Comparison of ENCODE assay signal across 20 mouse cellular contexts in the genomic region with DNA sequence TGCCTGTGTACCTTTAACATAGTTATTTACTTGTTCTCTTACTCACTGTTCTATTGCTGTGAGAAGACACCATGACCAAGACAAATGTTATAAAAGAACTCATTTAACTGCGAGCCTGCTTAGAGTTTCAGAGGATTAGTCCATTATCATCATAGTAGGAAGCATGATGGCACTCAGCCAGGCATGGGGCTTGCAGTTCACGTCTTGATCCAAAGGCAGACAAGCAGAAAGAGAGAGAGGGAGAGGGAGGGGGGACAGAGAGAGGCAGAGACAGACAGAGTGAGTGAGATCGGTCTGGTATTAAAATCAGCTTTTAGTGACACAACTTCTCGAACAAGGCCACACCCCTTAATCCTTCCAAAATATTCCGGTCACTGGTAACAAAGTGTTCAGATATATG.
DNase-seq lines count a peak whose midpoint lies in the region; ATAC-seq and TF ChIP-seq lines count a peak whose summit lies in the region.
"Had no signal": no experiment of that assay in that cellular context is flagged by ENCODE, and none has a peak within 500 bp of the region (broad histone marks: within the 10 kb centered on the region; RNA-seq: fewer than 3 reads in every experiment).

No protein-coding gene starts in this region.

- no peaks in the 10 kb centered on the region for H3K9me3 ChIP-seq in hindbrain, postnatal 0 days (ENCODE audit: low read length)
- H3K9me3 ChIP-seq in hindbrain, embryonic 16.5 days (ENCODE audit: control insufficient read depth, low read length): no peaks in the 10 kb centered on the region
- H3K9me3 ChIP-seq in midbrain, embryonic 14.5 days (ENCODE audit: control insufficient read depth, low read length): no peaks in the 10 kb centered on the region
- H3K9me3 ChIP-seq in midbrain, embryonic 16.5 days (replicated peaks; ENCODE audit: control insufficient read depth, low read length, poor library complexity, severe bottlenecking): no peaks in the 10 kb centered on the region
- no peaks in the 10 kb centered on the region for H3K9me3 ChIP-seq in neural tube, embryonic 15.5 days (replicated peaks)
- H3K9me3 ChIP-seq: embryonic facial prominence, embryonic 12.5 days; G1E; heart, embryonic 15.5 days; hindbrain, embryonic 15.5 days had no signal

- no peak overlapping the region for H3K9ac ChIP-seq in hindbrain, postnatal 0 days (replicated peaks; ENCODE audit: low read length)
- H3K9ac ChIP-seq in hindbrain, embryonic 16.5 days (ENCODE audit: low read depth, low read length): no peak overlapping the region
- H3K9ac ChIP-seq in midbrain, embryonic 14.5 days (replicated peaks; ENCODE audit: low read length): no peak overlapping the region
- H3K9ac ChIP-seq in midbrain, embryonic 16.5 days (ENCODE audit: low read depth, low read length): no peak overlapping the region
- H3K9ac ChIP-seq in neural tube, embryonic 15.5 days (replicated peaks): no peak overlapping the region
- H3K9ac ChIP-seq: embryonic facial prominence, embryonic 12.5 days; forebrain, postnatal 0 days; heart, embryonic 15.5 days; hindbrain, embryonic 15.5 days had no signal

- no peaks in the 10 kb centered on the region for H3K4me1 ChIP-seq in hindbrain, postnatal 0 days (ENCODE audit: insufficient read depth, low read length)
- H3K4me1 ChIP-seq in hindbrain, embryonic 16.5 days (ENCODE audit: control insufficient read depth, insufficient read depth, low read depth, low read length): no peaks in the 10 kb centered on the region
- no peaks in the 10 kb centered on the region for H3K4me1 ChIP-seq in midbrain, embryonic 14.5 days (ENCODE audit: control insufficient read depth, insufficient read depth, low read length)
- H3K4me1 ChIP-seq in midbrain, embryonic 16.5 days (ENCODE audit: control insufficient read depth, insufficient read depth, low read length): no peaks in the 10 kb centered on the region
- H3K4me1 ChIP-seq in neural tube, embryonic 15.5 days: no peaks in the 10 kb centered on the region
- H3K4me1 ChIP-seq: embryonic facial prominence, embryonic 12.5 days; heart, embryonic 15.5 days; hindbrain, embryonic 15.5 days had no signal

- H3K27me3 ChIP-seq in hindbrain, postnatal 0 days (ENCODE audit: insufficient read depth, low read length): no peaks in the 10 kb centered on the region
- H3K27me3 ChIP-seq in hindbrain, embryonic 16.5 days (replicated peaks; ENCODE audit: control insufficient read depth, insufficient read depth, low read length): no peaks in the 10 kb centered on the region
- no peaks in the 10 kb centered on the region for H3K27me3 ChIP-seq in midbrain, embryonic 14.5 days (ENCODE audit: control insufficient read depth, insufficient read depth, low read length)
- no peaks in the 10 kb centered on the region for H3K27me3 ChIP-seq in midbrain, embryonic 16.5 days (ENCODE audit: control insufficient read depth, insufficient read depth, low read depth, low read length)
- H3K27me3 ChIP-seq in neural tube, embryonic 15.5 days (replicated peaks): no peaks in the 10 kb centered on the region
- H3K27me3 ChIP-seq: embryonic facial prominence, embryonic 12.5 days; heart, embryonic 15.5 days; hindbrain, embryonic 15.5 days had no signal

- 56% methylated on average over 5 of the region's 5 CpGs for WGBS in hindbrain, postnatal 0 days
- 57% methylated on average over 5 of the region's 5 CpGs for WGBS in hindbrain, embryonic 16.5 days
- WGBS in midbrain, embryonic 14.5 days: 44% methylated on average over 5 of the region's 5 CpGs
- WGBS in midbrain, embryonic 16.5 days: 42% methylated on average over 5 of the region's 5 CpGs
- WGBS in neural tube, embryonic 15.5 days: 72% methylated on average over 5 of the region's 5 CpGs

- no peak for TF ChIP-seq CTCF in hindbrain, postnatal 0 days (IDR thresholded peaks at IDR 0.05; ENCODE audit: low read depth)

- no peak for ATAC-seq in hindbrain, postnatal 0 days
- no peak for ATAC-seq in hindbrain, embryonic 16.5 days
- no peak; the same call in 1 of the 2 replicates for ATAC-seq in midbrain, embryonic 14.5 days (ENCODE audit: low FRiP score, low TSS enrichment)
- no peak for ATAC-seq in midbrain, embryonic 16.5 days
- no peak for ATAC-seq in neural tube, embryonic 15.5 days (ENCODE audit: low FRiP score)
- ATAC-seq: CD4-positive, CD25-positive, alpha-beta regulatory T cell, adult 4 months; forebrain, postnatal 0 days had no signal

- peak; percentile 71 to 77 for DNase-seq in cerebellum, postnatal 10 days
- no peak for DNase-seq in cerebellum, adult 11-12 months
- DNase-seq in hindbrain, postnatal 0 days (ENCODE audit: low spot score): peak; percentile 43
- DNase-seq in midbrain, embryonic 14.5 days: peak; percentile 55
- DNase-seq: adrenal gland, postnatal 10 days; B cell, adult 2 months; cerebellum, adult 2 months; forebrain, postnatal 0 days; gastrocnemius, postnatal 14 days; heart, adult 2 months; heart, postnatal 14 days had no signal

- no peak overlapping the region for H3K4me2 ChIP-seq in hindbrain, postnatal 0 days (ENCODE audit: low read depth, low read length)
- H3K4me2 ChIP-seq in hindbrain, embryonic 16.5 days (ENCODE audit: low read length): no peak overlapping the region
- no peak overlapping the region for H3K4me2 ChIP-seq in midbrain, embryonic 14.5 days (ENCODE audit: low read length)
- H3K4me2 ChIP-seq in midbrain, embryonic 16.5 days (ENCODE audit: low read length): no peak overlapping the region
- H3K4me2 ChIP-seq in neural tube, embryonic 15.5 days: no peak overlapping the region
- H3K4me2 ChIP-seq: embryonic facial prominence, embryonic 12.5 days; heart, embryonic 11.5 days; heart, embryonic 15.5 days; hindbrain, embryonic 15.5 days had no signal

- H3K36me3 ChIP-seq in hindbrain, postnatal 0 days (ENCODE audit: insufficient read depth, low read length): no peaks in the 10 kb centered on the region
- H3K36me3 ChIP-seq in hindbrain, embryonic 16.5 days (ENCODE audit: control insufficient read depth, insufficient read depth, low read length): no peaks in the 10 kb centered on the region
- no peaks in the 10 kb centered on the region for H3K36me3 ChIP-seq in midbrain, embryonic 14.5 days (ENCODE audit: control insufficient read depth, insufficient read depth, low read length)
- no peaks in the 10 kb centered on the region for H3K36me3 ChIP-seq in midbrain, embryonic 16.5 days (ENCODE audit: control insufficient read depth, insufficient read depth, low read length)
- no peaks in the 10 kb centered on the region for H3K36me3 ChIP-seq in neural tube, embryonic 15.5 days
- H3K36me3 ChIP-seq: embryonic facial prominence, embryonic 12.5 days; G1E; heart, embryonic 15.5 days; hindbrain, embryonic 15.5 days had no signal

- H3K27ac ChIP-seq in hindbrain, postnatal 0 days: no peak overlapping the region
- no peak overlapping the region for H3K27ac ChIP-seq in hindbrain, embryonic 16.5 days (ENCODE audit: low read depth, low read length)
- no peak overlapping the region for H3K27ac ChIP-seq in midbrain, embryonic 14.5 days (replicated peaks; ENCODE audit: low read depth, low read length)
- H3K27ac ChIP-seq in midbrain, embryonic 16.5 days (ENCODE audit: low read length): no peak overlapping the region
- no peak overlapping the region for H3K27ac ChIP-seq in neural tube, embryonic 15.5 days (replicated peaks)
- H3K27ac ChIP-seq: embryonic facial prominence, embryonic 12.5 days; heart, adult 2 months; heart, embryonic 15.5 days; hindbrain, embryonic 15.5 days had no signal

- no peak overlapping the region for H3K4me3 ChIP-seq in hindbrain, postnatal 0 days (ENCODE audit: low read length)
- H3K4me3 ChIP-seq in hindbrain, embryonic 16.5 days (ENCODE audit: low read length): no peak overlapping the region
- no peak overlapping the region for H3K4me3 ChIP-seq in midbrain, embryonic 14.5 days (replicated peaks; ENCODE audit: low read depth, low read length)
- H3K4me3 ChIP-seq in midbrain, embryonic 16.5 days (ENCODE audit: low read depth, low read length): no peak overlapping the region
- H3K4me3 ChIP-seq in neural tube, embryonic 15.5 days (replicated peaks): no peak overlapping the region
- H3K4me3 ChIP-seq: embryonic facial prominence, embryonic 12.5 days; heart, adult 2 months; heart, embryonic 15.5 days; hindbrain, embryonic 15.5 days had no signal
